Mouse (Mus musculus): ENCODE data around the gene Fam205c. TPM values are rescaled to one million over a fixed set of nuclear protein-coding genes. Genes with fewer than 3 reads are reported as not detected.
"Not testable (repeated sequence)": the region's sequence is repeated elsewhere in the genome, so short reads cannot be mapped to it uniquely, and the experiment has no call there.

Gene Fam205c
- total RNA-seq, 2 experiments from 2014 or later: 0.49 to 0.86 TPM

GRCm38 (mm10) chr4:42880677-42880948, 6.6 kb upstream of the Fam205c start:
- no peak for DNase-seq
- intact Hi-C loops (cut with DNase I; ENCODE audit: low total_unique reads): no loop called here

- DNase-seq: no peak
- intact Hi-C loops (cut with DNase I; ENCODE audit: low total_unique reads): loop anchor here (5.0 kb wide), 2 partner anchors 67 to 87 kb away; partner anchors contain the start of genes 1700022I11Rik and Dnajb5
Measured at GRCm38 (mm10) chr4:42879829-42880676, 6.0 kb upstream of the Fam205c start.

GRCm38 (mm10) chr4:42877657-42878056, 3.6 kb upstream of the Fam205c start:
- DNase-seq: no peak
- intact Hi-C loops (cut with DNase I; ENCODE audit: low total_unique reads): loop anchor here (5.0 kb wide), 2 partner anchors 70 to 90 kb away; partner anchors contain the start of genes 1700022I11Rik and Dnajb5

GRCm38 (mm10) chr4:42876586-42877291, 2.7 kb upstream of the Fam205c start:
- DNase-seq: peak; percentile 31
- intact Hi-C loops (cut with DNase I; ENCODE audit: low total_unique reads): loop anchor here (5.0 kb wide), 2 partner anchors 71 to 91 kb away; partner anchors contain the start of genes 1700022I11Rik and Dnajb5

- no peak for DNase-seq
- intact Hi-C loops (cut with DNase I; ENCODE audit: low total_unique reads): no loop called here
Measured at GRCm38 (mm10) chr4:42872746-42873435, 1.1 kb downstream of the Fam205c start.

- DNase-seq: no peak
- intact Hi-C loops (cut with DNase I; ENCODE audit: low total_unique reads): no loop called here
Measured at GRCm38 (mm10) chr4:42872151-42872550, 1.9 kb downstream of the Fam205c start.

- intact Hi-C loops (cut with DNase I; ENCODE audit: low total_unique reads): no loop called here
- no peak for DNase-seq
Measured at GRCm38 (mm10) chr4:42870748-42871147, 3.3 kb downstream of the Fam205c start.

- DNase-seq: no peak
- intact Hi-C loops (cut with DNase I; ENCODE audit: low total_unique reads): no loop called here
Measured at GRCm38 (mm10) chr4:42868193-42868592, 5.8 kb downstream of the Fam205c start.

- intact Hi-C loops (cut with DNase I; ENCODE audit: low total_unique reads): no loop called here
- no peak for DNase-seq
Measured at GRCm38 (mm10) chr4:42867390-42867789, 6.6 kb downstream of the Fam205c start.

- intact Hi-C loops (cut with DNase I; ENCODE audit: low total_unique reads): not testable (repeated sequence)
Measured at GRCm38 (mm10) chr4:42863487-42863886, 10.5 kb downstream of the Fam205c start.

GRCm38 (mm10) chr4:42860483-42860882, 13.6 kb downstream of the Fam205c start:
- intact Hi-C loops (cut with DNase I; ENCODE audit: low total_unique reads); DNase-seq: not testable (repeated sequence)

More at GRCm38 (mm10) chr4:42863487-42863886, 10.5 kb downstream of the Fam205c start:
- not testable (repeated sequence) for DNase-seq

- DNase-seq; intact Hi-C loops (cut with DNase I; ENCODE audit: low total_unique reads): not testable (repeated sequence)
Measured at GRCm38 (mm10) chr4:42856671-42857070, 17.4 kb downstream of the Fam205c start, which contains the start of gene Gm12394. Gene Gm12394, minus strand, starts transcription at chr4:42856771.

GRCm38 (mm10) chr4:42853788-42854187, 20.2 kb downstream of the Fam205c start, which contains the start of gene Fam205a1:
Gene Fam205a1, minus strand, starts transcription at chr4:42853888.
- DNase-seq; intact Hi-C loops (cut with DNase I; ENCODE audit: low total_unique reads): not testable (repeated sequence)

Other genes with a start within 250 kb of the Fam205c start
- gene Gm2564, start 244.5 kb downstream of the Fam205c start, total RNA-seq (2021): 1 to 10 TPM; 1.1 to 3.3 TPM
- gene Ccl27b, start 219.0 kb downstream of the Fam205c start, total RNA-seq (2021): not detected
- gene Il11ra2, start 212.3 kb downstream of the Fam205c start, total RNA-seq (2021): under 1 TPM in 1 of 2 experiments, not detected in 1; 0.44 TPM
- gene 4930578G10Rik, start 138.7 kb downstream of the Fam205c start, total RNA-seq (2021): not detected
- gene Ccl19, start 117.7 kb downstream of the Fam205c start, total RNA-seq (2021): under 1 TPM in 1 of 2 experiments, not detected in 1; 0.66 TPM
- 1 to 10 TPM; 5.3 to 7.3 TPM for gene Ccl21a, start 100.2 kb downstream of the Fam205c start, total RNA-seq (2021)
- not detected for gene Fam205a1, start 20.3 kb downstream of the Fam205c start, total RNA-seq (2021)
- gene Gm12394, start 17.5 kb downstream of the Fam205c start, total RNA-seq (2021): not detected
- under 1 TPM; 0.45 to 0.66 TPM for gene Phf24, start 42.4 kb upstream of the Fam205c start, total RNA-seq (2021)
- gene Dnajb5, start 75.6 kb upstream of the Fam205c start, total RNA-seq (2021): 100 to 1,000 TPM; 118 to 161 TPM
- not detected for gene 1700022I11Rik, start 95.4 kb upstream of the Fam205c start, total RNA-seq (2021)
- 100 to 1,000 TPM; 260 to 262 TPM for gene Vcp, start 126.3 kb upstream of the Fam205c start, total RNA-seq (2021)
- 1 to 10 TPM; 2.2 to 2.6 TPM for gene Fancg, start 136.3 kb upstream of the Fam205c start, total RNA-seq (2021)
- gene Pigo, start 151.6 kb upstream of the Fam205c start, total RNA-seq (2021): 1 to 10 TPM; 5.4 to 6.5 TPM
- gene Stoml2, start 157.5 kb upstream of the Fam205c start, total RNA-seq (2021): 10 to 100 TPM; 82.9 to 84.8 TPM
- gene Fam214b, start 172.0 kb upstream of the Fam205c start, total RNA-seq (2021): 10 to 100 TPM; 25.1 to 27.8 TPM
- 1 to 10 TPM; 4.1 to 4.6 TPM for gene Unc13b, start 184.7 kb upstream of the Fam205c start, total RNA-seq (2021)

All from gastrocnemius, postnatal 14 days (tissue).